Mouse (Mus musculus) forebrain, embryonic 15.5 days (tissue): ENCODE data around the gene AU040320. TPM values are rescaled to one million over a fixed set of nuclear protein-coding genes. Genes with fewer than 3 reads are reported as not detected.

ENCODE experiments used
- ATAC-seq: fragments of 200-750 bp; cut with Nextera tagmentation; replicated peaks from 2 replicates; pipeline ENCODE4 v1.8.0; 2017; ENCODE audit warnings: mild to moderate bottlenecking, moderate TSS enrichment, moderate library complexity
- H3K27ac ChIP-seq: fragments of 300-500 bp; sonication (generic); replicated peaks from 2 replicates; pipeline ENCODE4 v1.5.1; 2015; ENCODE audit warnings: mild to moderate bottlenecking, inconsistent platforms
- H3K27me3 ChIP-seq: fragments of 300-500 bp; sonication (generic); 2 replicates; pipeline ENCODE4 v1.6.1; 2015; ENCODE audit warnings: inconsistent platforms
- H3K36me3 ChIP-seq: fragments of 300-500 bp; sonication (generic); 2 replicates; pipeline ENCODE4 v1.6.1; 2015; ENCODE audit warnings: mild to moderate bottlenecking, inconsistent platforms
- H3K4me1 ChIP-seq: fragments of 300-500 bp; sonication (generic); 2 replicates; pipeline ENCODE4 v1.6.1; 2015; ENCODE audit warnings: inconsistent platforms
- H3K4me2 ChIP-seq: fragments of 300-500 bp; sonication (generic); replicated peaks from 2 replicates; pipeline ENCODE4 v1.6.1; 2015; ENCODE audit warnings: mild to moderate bottlenecking, inconsistent platforms
- H3K4me3 ChIP-seq: fragments of 300-500 bp; sonication (generic); 2 replicates; pipeline ENCODE4 v1.5.1; 2015; ENCODE audit warnings: mild to moderate bottlenecking, inconsistent platforms
- H3K9ac ChIP-seq: fragments of 300-500 bp; sonication (generic); replicated peaks from 2 replicates; pipeline ENCODE4 v1.6.1; 2015; ENCODE audit warnings: mild to moderate bottlenecking, inconsistent platforms
- H3K9me3 ChIP-seq: fragments of 300-500 bp; sonication (generic); 2 replicates; pipeline ENCODE4 v1.6.1; 2016; ENCODE audit warnings: inconsistent platforms
- WGBS: fragments of 180-500 bp; shearing (Covaris S2); methylation state at CpG from one replicate; pipeline ENCODE4 v1.1.7; 2015; ENCODE audit warnings: mixed read lengths; 5-methylcytosine and 5-hydroxymethylcytosine counted together
- polyA plus RNA-seq: library from polyadenylated mRNA; unstranded; fragments of >200 nt; fragmentation: Nextera tagmentation; extraction: Ambion mirVana; gene quantifications from 2 replicates; pipeline ENCODE4 v1.2.1, GENCODE M21; 2015

AU040320 gene
- polyA plus RNA-seq, 1 experiment from 2014 or later: 32.2 TPM

GRCm38 (mm10) chr4:126752024-126752607 is 1.2 kb upstream of the AU040320 start:
- peak overlapping the region; percentile 94 for H3K4me2 ChIP-seq
- peaks cover 62% of the 10 kb centered on the region for H3K4me1 ChIP-seq

DNA sequence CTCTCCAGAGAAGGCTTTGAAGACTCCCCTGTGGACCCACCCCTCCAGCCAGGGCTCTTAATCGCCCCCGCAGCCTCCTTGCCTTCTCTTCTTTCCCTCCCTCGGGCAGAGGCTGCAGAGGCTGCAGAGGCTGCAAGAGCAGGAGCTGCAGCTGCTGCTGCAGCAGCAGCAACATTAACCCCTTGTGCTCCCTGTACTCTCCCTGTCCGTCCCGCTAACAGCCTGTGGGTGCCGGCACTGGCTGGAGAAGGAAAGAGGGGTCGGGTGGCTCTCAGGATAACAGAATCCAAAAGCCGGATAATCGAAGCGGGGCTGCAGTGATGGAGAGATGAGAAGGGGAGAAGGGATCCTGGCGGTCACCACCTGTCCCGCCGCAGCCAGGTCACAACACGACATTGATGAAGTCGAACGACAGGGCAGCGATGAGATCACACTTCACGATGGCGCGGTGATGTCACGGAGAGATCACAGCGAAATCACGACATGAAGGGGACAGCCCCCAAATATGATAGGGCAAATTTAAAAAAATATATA is 669 bp upstream of the AU040320 start:
- peak overlapping the region; percentile 98 for H3K9ac ChIP-seq
- H3K9me3 ChIP-seq: no peaks in the 10 kb centered on the region
- H3K27ac ChIP-seq: peak overlapping the region; percentile 99
- no peaks in the 10 kb centered on the region for H3K27me3 ChIP-seq
- peaks cover 16% of the 10 kb centered on the region for H3K36me3 ChIP-seq
- ATAC-seq: peak; percentile 7; the same call in 1 of the 2 replicates
- H3K4me2 ChIP-seq: peak overlapping the region; percentile 94
- H3K4me1 ChIP-seq: peaks cover 62% of the 10 kb centered on the region
- H3K4me3 ChIP-seq: peak overlapping the region; percentile 99
- WGBS: 0% methylated on average over 23 of the region's 23 CpGs

More at GRCm38 (mm10) chr4:126752024-126752607, 1.2 kb upstream of the AU040320 start:
- H3K4me3 ChIP-seq: peak overlapping the region; percentile 99
- H3K36me3 ChIP-seq: peaks cover 19% of the 10 kb centered on the region
- H3K9ac ChIP-seq: peak overlapping the region; percentile 98
- WGBS: under 1% methylated on average over 13 of the region's 13 CpGs
- no peak for ATAC-seq
- H3K27me3 ChIP-seq: no peaks in the 10 kb centered on the region
- no peaks in the 10 kb centered on the region for H3K9me3 ChIP-seq
- H3K27ac ChIP-seq: peak overlapping the region; percentile 99; the same call in 1 of the 2 replicates

GRCm38 (mm10) chr4:126754231-126754611 is 877 bp downstream of the AU040320 start:
- no peaks in the 10 kb centered on the region for H3K9me3 ChIP-seq

GRCm38 (mm10) chr4:126754736-126755374 is 1.5 kb downstream of the AU040320 start:
- WGBS: 38% methylated on average over 12 of the region's 12 CpGs

More at GRCm38 (mm10) chr4:126754231-126754611, 877 bp downstream of the AU040320 start:
- Histone ChIP-seq H3K4me2 (peak overlapping the region; percentile 94), H3K27ac (peak overlapping the region; percentile 99), H3K9ac (peak overlapping the region; percentile 98), H3K27me3 (no peaks in the 10 kb centered on the region), H3K4me1 (peaks cover 48% of the 10 kb centered on the region), H3K4me3 (peak overlapping the region; percentile 99), H3K36me3 (0 out of 2 replicates have a peak, but pooled peaks cover 3% of the 10 kb centered on the region)
- WGBS: under 1% methylated on average over 12 of the region's 12 CpGs
- ATAC-seq: no peak

DNA sequence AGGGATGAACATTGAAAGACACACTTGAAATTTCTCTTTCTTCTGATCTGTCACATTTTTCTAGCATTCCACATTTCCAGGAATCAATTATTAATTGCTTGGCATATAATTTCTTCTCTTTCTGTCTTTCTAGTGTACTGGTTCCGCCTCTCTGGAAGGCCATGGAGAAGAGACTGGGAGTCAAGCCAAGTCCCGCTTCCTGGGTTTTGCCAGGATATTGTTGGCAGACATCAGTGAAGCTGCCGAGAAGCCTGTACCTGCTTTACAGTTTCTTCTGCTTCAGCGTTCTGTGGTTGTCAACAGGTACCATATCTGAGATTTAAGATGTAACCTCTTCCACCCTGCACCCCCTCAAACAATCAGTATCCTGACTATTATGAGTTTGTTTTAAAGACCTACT is 3.4 kb downstream of the AU040320 start:
- H3K36me3 ChIP-seq: peaks cover 17% of the 10 kb centered on the region
- peaks cover 22% of the 10 kb centered on the region for H3K4me1 ChIP-seq
- H3K4me3 ChIP-seq: no peak overlapping the region
- WGBS: 43% methylated on average over 4 of the region's 4 CpGs
- H3K9me3 ChIP-seq: no peaks in the 10 kb centered on the region
- peak overlapping the region; percentile 38; the same call in 1 of the 2 replicates for H3K27ac ChIP-seq
- no peak overlapping the region for H3K4me2 ChIP-seq
- H3K9ac ChIP-seq: no peak overlapping the region
- no peak for ATAC-seq
- H3K27me3 ChIP-seq: no peaks in the 10 kb centered on the region

More at GRCm38 (mm10) chr4:126754736-126755374, 1.5 kb downstream of the AU040320 start:
- peak overlapping the region; percentile 99 for H3K4me3 ChIP-seq
- H3K36me3 ChIP-seq: peaks cover 6% of the 10 kb centered on the region; the same call in 1 of the 2 replicates
- peaks cover 41% of the 10 kb centered on the region for H3K4me1 ChIP-seq
- peak overlapping the region; percentile 99; the same call in 1 of the 2 replicates for H3K27ac ChIP-seq
- no peaks in the 10 kb centered on the region for H3K27me3 ChIP-seq
- H3K9me3 ChIP-seq: no peaks in the 10 kb centered on the region
- peak overlapping the region; percentile 94 for H3K4me2 ChIP-seq
- no peak for ATAC-seq
- H3K9ac ChIP-seq: peak overlapping the region; percentile 98; the same call in 1 of the 2 replicates

DNA sequence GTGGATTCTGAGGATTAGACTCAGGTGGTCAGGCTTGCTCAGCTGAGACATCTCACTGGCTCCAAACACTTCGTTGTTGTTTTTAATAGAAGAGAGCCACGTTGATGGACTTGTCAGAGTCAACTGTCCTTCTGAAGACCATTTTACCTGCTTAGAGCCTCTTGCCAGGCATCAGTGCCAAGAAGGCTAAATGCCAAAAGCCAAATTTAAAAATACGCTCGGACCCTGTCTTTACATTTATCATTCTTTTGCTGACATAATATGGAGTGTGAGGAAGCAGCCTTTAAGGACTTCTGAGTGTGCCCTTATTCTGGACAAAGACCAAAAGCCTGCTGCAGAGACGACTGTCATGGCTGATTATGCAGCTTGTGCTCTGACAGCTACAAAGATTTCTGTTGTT is 5.0 kb downstream of the AU040320 start:
- Histone ChIP-seq H3K4me3 (no peak overlapping the region), H3K27me3 (no peaks in the 10 kb centered on the region), H3K4me1 (peaks cover 14% of the 10 kb centered on the region), H3K4me2 (no peak overlapping the region), H3K9ac (no peak overlapping the region), H3K36me3 (peaks cover 17% of the 10 kb centered on the region), H3K27ac (no peak overlapping the region), H3K9me3 (no peaks in the 10 kb centered on the region)
- ATAC-seq: no peak
- WGBS: 77% methylated on average over 5 of the region's 5 CpGs

DNA sequence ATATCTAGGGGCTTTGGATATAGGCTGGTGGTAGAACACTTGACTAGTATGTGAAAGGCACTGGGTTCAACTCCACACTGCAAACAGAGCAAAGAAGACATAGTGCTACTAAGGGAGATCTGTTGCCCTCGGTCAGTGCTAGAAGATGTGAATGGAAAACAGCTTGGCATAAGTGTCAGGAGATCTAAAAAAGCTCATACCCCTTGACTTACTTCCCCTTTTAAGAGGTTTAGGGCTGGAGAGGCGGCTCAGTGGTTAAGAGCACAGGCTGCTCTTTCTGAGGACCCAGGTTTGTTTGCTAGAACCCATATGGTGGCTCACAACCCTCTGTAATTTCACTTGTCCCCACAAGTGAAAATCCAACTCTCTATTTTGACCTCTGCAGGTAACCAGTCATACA is 6.1 kb downstream of the AU040320 start:
- Histone ChIP-seq H3K9ac (no peak overlapping the region), H3K4me3 (no peak overlapping the region), H3K4me1 (peaks cover 10% of the 10 kb centered on the region), H3K27me3 (no peaks in the 10 kb centered on the region), H3K36me3 (peaks cover 21% of the 10 kb centered on the region), H3K9me3 (no peaks in the 10 kb centered on the region), H3K27ac (no peak overlapping the region), H3K4me2 (no peak overlapping the region)
- no peak for ATAC-seq
- WGBS: 89% methylated on average over 2 of the region's 2 CpGs

DNA sequence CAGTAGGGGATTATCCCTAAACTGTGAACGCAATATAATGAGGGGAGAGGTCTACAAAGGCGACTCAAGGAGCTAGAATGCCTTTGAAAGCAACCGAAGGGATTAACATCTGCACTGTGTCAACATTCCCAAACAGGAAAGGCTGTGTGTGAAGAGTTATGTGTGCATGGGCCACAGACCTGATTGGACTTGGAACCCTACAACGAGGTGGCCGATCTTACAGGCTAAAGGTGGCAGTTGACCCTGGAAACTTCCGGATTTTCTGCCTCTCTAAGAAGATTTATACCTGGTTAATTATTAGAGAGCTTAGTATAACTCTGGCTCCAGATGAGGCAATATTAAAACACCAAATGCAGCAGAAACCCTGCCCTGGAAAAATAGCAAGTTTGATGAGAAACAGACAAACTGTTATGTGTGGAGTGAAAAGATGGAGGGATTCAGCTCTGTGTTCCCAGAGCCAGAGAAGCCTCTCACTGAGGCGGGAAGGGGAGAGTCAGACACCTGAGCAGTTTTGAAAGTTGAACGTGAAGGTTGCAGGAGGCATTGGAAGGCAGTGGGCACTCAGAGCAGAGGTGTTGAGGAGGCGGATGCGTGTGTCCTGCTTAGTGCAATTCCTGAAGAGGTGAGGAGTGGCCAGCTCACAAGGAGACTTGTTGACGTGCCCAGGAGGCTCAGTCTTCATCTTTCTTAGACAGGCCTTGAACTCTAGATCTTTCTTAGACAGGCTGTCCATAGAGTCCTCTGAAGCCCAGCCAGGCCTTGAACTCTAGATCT is 9.4 kb downstream of the AU040320 start:
- Histone ChIP-seq H3K9me3 (no peaks in the 10 kb centered on the region), H3K4me2 (no peak overlapping the region), H3K4me3 (no peak overlapping the region), H3K9ac (no peak overlapping the region), H3K27ac (no peak overlapping the region), H3K4me1 (no peaks in the 10 kb centered on the region), H3K36me3 (peaks cover 21% of the 10 kb centered on the region), H3K27me3 (no peaks in the 10 kb centered on the region)
- ATAC-seq: no peak
- whole genome bisulfite sequencing: 44% methylated on average over 11 of the region's 11 CpGs

- no peak for ATAC-seq
- no peak overlapping the region for H3K4me3 ChIP-seq
- no peak overlapping the region for H3K4me2 ChIP-seq
- no peak overlapping the region for H3K27ac ChIP-seq
- no peak overlapping the region for H3K9ac ChIP-seq
- no peaks in the 10 kb centered on the region for H3K9me3 ChIP-seq
- peaks cover 21% of the 10 kb centered on the region for H3K36me3 ChIP-seq
- no peaks in the 10 kb centered on the region for H3K27me3 ChIP-seq
- 88% methylated on average over 2 of the region's 2 CpGs for WGBS
- no peaks in the 10 kb centered on the region for H3K4me1 ChIP-seq
Measured at GRCm38 (mm10) chr4:126763483-126763882, 10.1 kb downstream of the AU040320 start.

- 88% methylated on average over 9 of the region's 9 CpGs for WGBS
- Histone ChIP-seq H3K4me1 (no peaks in the 10 kb centered on the region), H3K27ac (no peak overlapping the region), H3K36me3 (0 out of 2 replicates have a peak, but pooled peaks cover 2% of the 10 kb centered on the region), H3K4me2 (no peak overlapping the region), H3K4me3 (no peak overlapping the region), H3K9me3 (no peaks in the 10 kb centered on the region), H3K27me3 (no peaks in the 10 kb centered on the region), H3K9ac (no peak overlapping the region)
- ATAC-seq: no peak
Measured at GRCm38 (mm10) chr4:126769800-126770563, 16.6 kb downstream of the AU040320 start.

- Histone ChIP-seq H3K4me1 (no peaks in the 10 kb centered on the region), H3K4me3 (no peak overlapping the region), H3K4me2 (no peak overlapping the region), H3K27me3 (no peaks in the 10 kb centered on the region), H3K9ac (no peak overlapping the region), H3K27ac (no peak overlapping the region), H3K36me3 (0 out of 2 replicates have a peak, but pooled peaks cover 2% of the 10 kb centered on the region), H3K9me3 (no peaks in the 10 kb centered on the region)
- ATAC-seq: no peak
- WGBS: 91% methylated on average over 4 of the region's 4 CpGs
Measured at GRCm38 (mm10) chr4:126770831-126771230, 17.5 kb downstream of the AU040320 start.
